Mouse (Mus musculus) G1E (cell line): Measurements from ENCODE around the gene Sec14l3. TPM values are rescaled to one million over a fixed set of nuclear protein-coding genes. Genes with fewer than 3 reads are reported as not detected.
"Not testable (repeated sequence)": the region's sequence is repeated elsewhere in the genome, so short reads cannot be mapped to it uniquely, and the experiment has no call there.

Experiments
- ATAC-seq: 2 replicates; pipeline ENCODE4 v1.8.0; 2016; ENCODE audit warnings: mild to moderate bottlenecking; ENCODE audit not compliant: insufficient number of reproducible peaks, poor library complexity, low FRiP score, severe bottlenecking; ENCODE audit errors: extremely low read depth
- DNase-seq: peaks from one replicate; pipeline ENCODE4 v3.0.0; 2012; ENCODE audit warnings: low spot score
- H3K27me3 ChIP-seq: 2 replicates; pipeline ENCODE4 v1.6.1; 2012; ENCODE audit warnings: mild to moderate bottlenecking, low read length, inconsistent platforms; ENCODE audit not compliant: insufficient read depth
- H3K36me3 ChIP-seq: replicated peaks from 2 replicates; pipeline ENCODE3; 2012; ENCODE audit warnings: mild to moderate bottlenecking, inconsistent platforms
- H3K4me1 ChIP-seq: 2 replicates; pipeline ENCODE4 v1.6.1; 2012; ENCODE audit warnings: low read depth, low read length, inconsistent platforms, mixed read lengths; ENCODE audit not compliant: insufficient read depth
- H3K4me3 ChIP-seq: 2 replicates; pipeline ENCODE4 v1.5.1; 2012; ENCODE audit warnings: low read depth, mild to moderate bottlenecking, inconsistent platforms, low read length, moderate library complexity, mixed read lengths
- H3K9me3 ChIP-seq: replicated peaks from 2 replicates; pipeline ENCODE4 v1.6.1; 2012; ENCODE audit warnings: inconsistent platforms
- CTCF ChIP-seq: IDR thresholded peaks from 2 replicates; pipeline ENCODE4 v1.5.1; 2012; ENCODE audit warnings: low read depth, low read length, inconsistent platforms, mixed read lengths
- GATA1 ChIP-seq: IDR thresholded peaks from 2 replicates; pipeline ENCODE4 v1.6.1; 2012; ENCODE audit warnings: borderline replicate concordance, low read length, inconsistent platforms, mixed read lengths
- GATA2 ChIP-seq: IDR thresholded peaks from 2 replicates; pipeline ENCODE4 v1.6.1; 2012; ENCODE audit warnings: low read depth, low read length, inconsistent platforms, borderline replicate concordance
- POLR2AphosphoS5 ChIP-seq: IDR thresholded peaks from 2 replicates; pipeline ENCODE4 v1.6.1; 2012; ENCODE audit warnings: low read depth, low read length, inconsistent platforms; ENCODE audit not compliant: insufficient replicate concordance
- TAL1 ChIP-seq: conservative IDR thresholded peaks from 2 replicates; pipeline ENCODE4 v1.6.1; 2012; ENCODE audit warnings: low read depth, low read length, inconsistent platforms, mixed read lengths
- polyA plus RNA-seq: library from polyadenylated mRNA; stranded (reverse); fragments of >175 nt; gene quantifications from 2 replicates; pipeline ENCODE4 v1.2.3, GENCODE M21; 2012
- total RNA-seq, 2 experiments: library from RNA; stranded (forward) in 1 of 2; stranded (reverse) in 1 of 2; fragments of 200-1000 nt in 1 of 2; fragments of >200 nt in 1 of 2; fragmentation: Nextera tagmentation in 1 of 2; gene quantifications; 2 replicates each; pipeline ENCODE4 v1.2.3; 2014 to 2017

Gene Sec14l3
- total and polyA plus RNA-seq, 3 experiments: 0.11 TPM; not detected in 2

- no peak for TF ChIP-seq POLR2AphosphoS5
- TF ChIP-seq CTCF: no peak
- TF ChIP-seq GATA1: no peak
- no peak for TF ChIP-seq TAL1
- TF ChIP-seq GATA2: no peak
- no peaks in the 10 kb centered on the region for H3K9me3 ChIP-seq
- peaks cover 17% of the 10 kb centered on the region for H3K36me3 ChIP-seq
These were observed 34.2 kb downstream of the Sec14l3 start for GRCm38 (mm10) chr11:4098816-4099215.

GRCm38 (mm10) chr11:4099447-4099846 is 34.8 kb downstream of the Sec14l3 start:
- no peak for TF ChIP-seq CTCF
- TF ChIP-seq POLR2AphosphoS5: no peak
- TF ChIP-seq GATA2: no peak
- no peak for TF ChIP-seq TAL1
- TF ChIP-seq GATA1: no peak
- no peaks in the 10 kb centered on the region for H3K9me3 ChIP-seq

More at GRCm38 (mm10) chr11:4098816-4099215, 34.2 kb downstream of the Sec14l3 start:
- ATAC-seq: no peak
- peaks cover 45% of the 10 kb centered on the region for H3K4me1 ChIP-seq
- peaks cover 18% of the 10 kb centered on the region for H3K27me3 ChIP-seq
- H3K4me3 ChIP-seq: no peak overlapping the region
- no peak for DNase-seq

GRCm38 (mm10) chr11:4101851-4102250 is 37.2 kb downstream of the Sec14l3 start:
- peaks cover 26% of the 10 kb centered on the region for H3K27me3 ChIP-seq
- no peaks in the 10 kb centered on the region for H3K9me3 ChIP-seq
- DNase-seq: no peak
- H3K4me1 ChIP-seq: peaks cover 20% of the 10 kb centered on the region
- TF ChIP-seq POLR2AphosphoS5 (no peak), TAL1 (no peak), CTCF (no peak), GATA1 (no peak), GATA2 (no peak)
- no peak for ATAC-seq
- peaks cover 12% of the 10 kb centered on the region for H3K36me3 ChIP-seq
- H3K4me3 ChIP-seq: no peak overlapping the region

More at GRCm38 (mm10) chr11:4099447-4099846, 34.8 kb downstream of the Sec14l3 start:
- Histone ChIP-seq H3K4me1 (peaks cover 39% of the 10 kb centered on the region), H3K27me3 (peaks cover 18% of the 10 kb centered on the region), H3K36me3 (peaks cover 12% of the 10 kb centered on the region), H3K4me3 (no peak overlapping the region)
- ATAC-seq (no peak), DNase-seq (no peak)

DNA sequence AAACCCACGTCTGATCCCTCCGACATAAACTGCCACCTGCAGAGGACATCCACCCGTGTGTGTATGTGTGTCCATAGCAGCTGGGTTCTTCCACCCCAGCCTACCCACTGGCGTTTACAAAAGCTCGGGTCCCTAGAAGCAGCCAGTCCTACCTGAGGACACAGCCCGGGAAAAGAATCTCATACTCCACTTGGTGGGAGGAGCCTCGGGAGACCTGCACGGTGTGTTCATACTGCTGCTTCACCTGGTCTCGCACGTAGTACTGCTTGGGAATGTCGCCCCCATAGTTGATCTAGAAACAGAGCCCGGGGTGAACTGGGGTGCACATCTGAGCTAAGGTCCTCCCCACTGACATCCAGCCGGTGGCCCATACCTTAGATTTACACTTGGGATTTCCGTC is 38.9 kb downstream of the Sec14l3 start:
- Histone ChIP-seq H3K4me1 (peaks cover 3% of the 10 kb centered on the region; the same call in 1 of the 2 replicates), H3K9me3 (no peaks in the 10 kb centered on the region), H3K36me3 (peaks cover 15% of the 10 kb centered on the region), H3K4me3 (no peak overlapping the region), H3K27me3 (peaks cover 33% of the 10 kb centered on the region)
- ATAC-seq (no peak), DNase-seq (no peak)
- TF ChIP-seq TAL1: no peak
- no peak for TF ChIP-seq CTCF
- TF ChIP-seq GATA1: no peak
- no peak for TF ChIP-seq POLR2AphosphoS5
- no peak for TF ChIP-seq GATA2

DNA sequence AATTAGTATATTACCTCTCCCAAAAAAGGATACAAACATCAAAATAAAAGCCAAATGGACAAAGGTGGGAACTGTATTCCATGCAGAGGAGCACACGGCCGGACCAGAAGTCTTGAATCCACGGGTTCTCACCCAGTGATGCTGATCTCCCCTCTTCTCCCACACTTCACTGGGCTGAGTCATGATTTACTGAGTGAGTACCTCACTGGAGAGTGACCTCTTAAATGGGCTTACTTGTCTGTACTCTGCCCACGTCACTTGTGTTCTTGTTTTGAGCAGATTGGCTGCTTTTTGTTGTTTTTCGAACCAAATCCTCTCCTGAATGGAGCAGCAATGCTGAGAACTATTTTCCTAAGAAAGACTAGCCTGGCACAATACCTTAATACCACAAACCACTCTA is 40.3 kb downstream of the Sec14l3 start:
- TF ChIP-seq CTCF: no peak
- no peak for TF ChIP-seq POLR2AphosphoS5
- no peak for TF ChIP-seq TAL1
- TF ChIP-seq GATA1: no peak
- TF ChIP-seq GATA2: no peak
- no peaks in the 10 kb centered on the region for H3K9me3 ChIP-seq
- H3K36me3 ChIP-seq: peaks cover 14% of the 10 kb centered on the region
- no peaks in the 10 kb centered on the region for H3K4me1 ChIP-seq
- peaks cover 39% of the 10 kb centered on the region for H3K27me3 ChIP-seq
- no peak for ATAC-seq
- no peak for DNase-seq
- no peak overlapping the region for H3K4me3 ChIP-seq

GRCm38 (mm10) chr11:4105444-4105843 is 40.8 kb downstream of the Sec14l3 start:
- H3K9me3 ChIP-seq: no peaks in the 10 kb centered on the region
- TF ChIP-seq TAL1 (no peak), GATA1 (no peak), POLR2AphosphoS5 (no peak), CTCF (no peak), GATA2 (no peak)
- H3K4me3 ChIP-seq: no peak overlapping the region
- H3K4me1 ChIP-seq: no peaks in the 10 kb centered on the region
- ATAC-seq: no peak
- H3K27me3 ChIP-seq: peaks cover 39% of the 10 kb centered on the region
- peaks cover 14% of the 10 kb centered on the region for H3K36me3 ChIP-seq
- DNase-seq: no peak

- H3K9me3 ChIP-seq, H3K4me1 ChIP-seq, DNase-seq, H3K4me3 ChIP-seq, ATAC-seq: not testable (repeated sequence)
- peaks cover 18% of the 10 kb centered on the region for H3K36me3 ChIP-seq
- peaks cover 48% of the 10 kb centered on the region for H3K27me3 ChIP-seq
These were observed 43.3 kb downstream of the Sec14l3 start for GRCm38 (mm10) chr11:4107901-4108300.
